Mouse (Mus musculus) right cerebral cortex, adult 2 months (tissue): ENCODE data around the gene Ctrl.
"Not testable (repeated sequence)": the region's sequence is repeated elsewhere in the genome, so short reads cannot be mapped to it uniquely, and the experiment has no call there.

ENCODE experiments used
- DNase-seq, 2 experiments: peaks; one replicate each; pipeline ENCODE4 v3.0.0; 2021 to 2022; ENCODE audit warnings: low spot score in 2 of 2

The Ctrl gene

DNA sequence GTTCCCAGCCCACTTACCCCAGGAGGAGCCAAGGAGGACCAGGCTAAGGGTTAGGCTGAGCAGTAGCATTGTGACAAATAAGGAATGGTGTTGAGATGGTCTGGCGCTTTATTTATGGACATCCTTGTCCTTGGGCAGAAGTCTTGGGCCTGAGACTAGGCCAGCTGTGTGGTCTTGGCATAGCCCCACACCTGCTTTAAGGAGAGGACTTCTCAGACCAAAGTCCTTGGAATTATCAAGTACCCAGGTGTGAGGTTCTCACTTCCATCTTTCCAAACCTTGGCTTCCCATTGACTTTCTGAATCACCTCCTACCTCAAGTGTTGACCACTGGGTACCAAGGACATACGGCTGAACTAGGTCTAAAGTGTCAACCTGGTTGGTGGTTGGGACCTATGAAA is at the start of gene Ctrl:
Gene Ctrl, minus strand, starts transcription at position 101 of the 400 bp plus-strand sequence.
- DNase-seq: no peak

- not testable (repeated sequence) for DNase-seq
Measured at GRCm38 (mm10) chr8:105983406-105983805, 49.7 kb upstream of the Ctrl start.

- no peak for DNase-seq
Measured at GRCm38 (mm10) chr8:105981146-105981545, 47.5 kb upstream of the Ctrl start.

- DNase-seq: no peak
Measured at GRCm38 (mm10) chr8:105979325-105979724, 45.7 kb upstream of the Ctrl start, which contains the start of gene Dpep3. TSS of gene Dpep3 (minus strand) at chr8:105979429.

- no peak for DNase-seq
Measured at GRCm38 (mm10) chr8:105975363-105975762, 41.7 kb upstream of the Ctrl start.

DNA sequence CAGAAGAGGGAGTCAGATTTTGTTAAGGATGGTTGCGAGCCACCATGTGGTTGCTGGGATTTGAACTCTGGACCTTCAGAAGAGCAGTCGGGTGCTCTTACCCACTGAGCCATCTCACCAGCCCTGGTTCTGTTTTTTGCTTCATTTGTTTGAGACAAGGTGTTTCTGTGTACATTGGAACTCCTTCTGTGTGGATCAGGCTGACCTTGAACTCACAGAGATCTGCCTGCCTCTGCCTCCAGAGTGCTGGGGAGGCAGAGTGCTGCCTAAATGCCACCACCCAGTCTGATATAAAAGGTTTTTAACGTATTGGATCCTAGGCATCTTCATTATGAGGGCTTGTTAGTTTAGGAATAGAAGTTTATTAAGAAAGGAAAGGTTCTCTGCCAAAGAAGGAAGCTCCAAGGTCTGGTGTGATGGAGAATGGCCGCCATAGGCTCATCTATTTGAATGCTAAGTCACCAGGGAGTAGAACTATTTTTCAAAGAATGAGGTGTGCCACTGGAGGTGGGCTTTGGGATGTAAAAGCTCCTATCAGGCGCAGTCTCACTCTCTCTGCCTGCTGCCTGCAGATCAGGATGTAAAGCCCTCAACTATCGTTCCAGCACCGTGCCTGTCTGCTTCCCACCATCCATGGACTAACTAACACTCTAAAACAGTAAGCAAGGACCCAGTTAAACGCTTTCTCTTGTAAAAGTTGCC is 37.5 kb upstream of the Ctrl start:
- DNase-seq: no peak

DNA sequence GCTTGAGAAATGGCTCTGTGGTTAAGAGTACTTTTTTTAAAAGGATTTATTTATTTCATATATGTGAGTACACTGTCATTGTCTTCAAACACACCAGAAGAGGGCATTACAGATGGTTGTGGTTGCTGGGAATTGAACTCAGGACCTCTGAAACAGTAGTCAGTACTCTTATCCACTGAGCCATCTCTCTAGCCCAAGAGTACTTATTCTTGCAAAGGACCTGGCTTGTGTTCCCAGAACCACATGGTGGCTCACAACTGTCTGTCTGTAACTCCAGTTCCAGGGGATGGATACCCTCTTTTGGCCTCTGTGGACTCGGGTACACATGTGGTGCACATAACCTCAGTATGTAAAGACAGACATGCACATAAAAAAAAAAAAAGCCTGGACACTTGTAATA is 35.7 kb upstream of the Ctrl start:
- DNase-seq: no peak

DNA sequence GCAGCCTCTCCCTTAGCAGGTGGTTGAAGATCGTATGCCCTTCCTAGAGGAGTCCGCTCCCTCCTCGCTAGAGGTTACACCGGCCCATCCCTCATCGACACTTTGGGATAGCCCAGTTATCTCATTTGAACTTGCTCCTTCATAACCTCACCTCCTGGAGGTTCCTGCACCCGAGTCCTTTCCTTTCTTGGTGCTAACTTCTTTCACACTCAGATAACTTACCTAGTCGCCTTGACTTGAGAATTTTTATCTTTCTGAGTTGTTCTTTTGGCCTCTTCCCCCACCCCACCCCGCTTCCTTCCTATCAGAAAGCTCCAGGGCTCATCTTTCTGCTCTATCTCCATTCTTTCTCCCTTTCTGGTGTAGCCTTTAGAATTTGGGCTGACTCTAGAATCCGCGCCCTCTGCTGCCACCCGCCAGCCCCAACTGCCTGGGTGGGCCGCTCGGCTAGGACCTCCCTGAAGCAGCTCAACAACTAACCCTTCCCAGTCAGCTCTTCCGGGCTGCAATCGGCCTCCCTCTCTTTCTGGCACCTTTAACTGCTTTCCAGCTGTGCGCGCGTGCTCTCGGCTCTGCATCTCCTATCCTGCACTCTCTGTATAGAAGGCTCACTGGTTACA is 33.1 kb upstream of the Ctrl start:
- DNase-seq: no peak

DNA sequence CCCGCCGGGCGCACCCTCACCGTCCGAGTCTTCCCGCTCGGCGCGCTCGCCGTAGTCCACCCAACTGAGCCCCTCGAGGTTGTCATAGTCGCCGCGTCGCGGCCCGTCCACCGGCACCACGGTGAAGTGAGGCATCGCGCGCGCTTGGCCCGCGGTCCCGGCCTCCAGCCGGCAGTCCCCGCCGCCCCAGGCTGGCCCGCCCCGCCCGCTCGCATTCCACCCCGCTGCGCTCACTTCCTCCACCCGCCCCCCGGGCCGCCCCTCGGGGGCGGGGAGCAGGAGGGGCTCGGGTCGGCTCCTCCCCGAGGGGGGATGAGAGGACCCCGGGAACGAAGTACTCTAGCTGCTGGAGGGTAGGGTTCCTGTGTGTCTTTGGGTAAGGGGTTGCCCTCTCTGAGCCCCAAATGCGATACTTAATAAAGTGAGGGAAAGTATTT is 32.3 kb upstream of the Ctrl start, which contains the start of gene Slc12a4:
Gene Slc12a4, minus strand, starts transcription at position 193 of the 437 bp plus-strand sequence.
- peak in 1 of 2 experiments; percentile 28 for DNase-seq

- no peak for DNase-seq
Measured at GRCm38 (mm10) chr8:105965266-105965904, 31.7 kb upstream of the Ctrl start.

DNA sequence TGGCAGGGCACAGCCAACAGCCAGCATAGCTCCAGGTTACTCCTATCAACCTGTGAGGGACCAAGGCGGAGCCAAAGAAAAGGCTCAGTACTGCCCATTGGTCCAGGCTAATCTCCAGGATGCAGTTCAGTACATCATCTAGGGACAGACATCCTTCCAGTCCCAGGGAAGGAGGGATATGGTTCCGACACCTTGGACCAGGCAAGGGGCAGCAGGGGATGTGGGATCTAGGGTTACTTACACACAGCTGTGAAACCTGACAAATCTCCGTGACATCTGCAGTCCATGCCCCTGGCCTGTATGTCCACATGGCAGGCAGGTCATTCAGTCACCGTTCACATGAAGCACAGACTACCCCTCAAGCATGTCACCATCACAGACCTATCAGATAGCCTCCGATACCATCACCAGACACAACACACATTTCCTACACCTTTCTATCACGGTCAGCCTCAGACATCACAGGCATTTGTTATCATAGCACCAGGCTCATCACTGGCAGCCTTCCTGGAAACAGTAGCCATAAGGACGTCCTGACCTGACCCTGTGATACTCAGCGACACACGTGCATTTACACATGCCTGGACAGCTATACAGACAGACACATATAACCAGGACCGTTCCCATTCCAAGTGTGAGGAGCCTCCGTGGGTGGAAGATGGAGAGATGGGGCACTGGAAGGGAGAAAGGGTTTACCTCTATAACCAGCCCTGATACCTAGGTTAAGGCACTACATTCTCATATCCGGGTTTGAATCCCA is 31.0 kb upstream of the Ctrl start:
- no peak for DNase-seq

DNA sequence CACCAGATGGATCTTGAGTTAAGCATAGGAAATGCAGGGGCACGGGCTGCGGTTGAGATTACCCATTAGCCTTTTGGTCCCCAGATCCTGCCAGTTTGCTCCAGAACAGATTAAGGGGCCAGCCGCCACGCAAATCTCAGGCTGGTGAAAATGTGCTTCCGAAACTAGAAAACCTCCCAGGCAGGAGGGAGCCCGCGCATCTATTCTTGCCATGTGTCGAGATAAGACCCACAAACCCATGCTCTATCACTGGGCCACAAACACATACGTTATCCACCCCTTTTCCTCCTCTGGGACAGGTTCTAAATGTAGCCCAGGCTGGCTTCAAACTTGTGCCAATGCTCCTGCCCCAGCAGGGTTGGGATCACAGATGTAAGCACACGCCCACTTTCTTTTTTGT is 27.9 kb upstream of the Ctrl start:
- DNase-seq: no peak

DNA sequence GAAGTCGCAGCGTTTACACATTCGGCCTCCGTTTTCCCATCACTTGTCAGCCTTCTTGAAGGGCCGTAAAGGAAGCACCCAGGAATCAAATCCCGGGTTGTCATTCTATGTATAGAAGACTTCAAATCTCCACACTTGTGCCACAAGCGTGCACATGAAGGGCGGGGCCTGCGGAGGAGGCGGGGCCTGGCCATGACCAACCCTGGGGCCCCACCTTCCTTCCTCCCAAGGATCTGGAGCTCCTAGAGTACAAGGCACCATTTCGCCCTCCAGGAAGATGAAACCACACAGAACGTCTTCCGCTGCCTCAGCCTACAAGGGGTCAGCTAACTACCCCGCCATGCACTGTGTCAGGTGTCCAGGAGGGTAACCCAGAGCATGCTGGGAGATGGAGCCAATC is 27.4 kb upstream of the Ctrl start:
- no peak for DNase-seq

DNA sequence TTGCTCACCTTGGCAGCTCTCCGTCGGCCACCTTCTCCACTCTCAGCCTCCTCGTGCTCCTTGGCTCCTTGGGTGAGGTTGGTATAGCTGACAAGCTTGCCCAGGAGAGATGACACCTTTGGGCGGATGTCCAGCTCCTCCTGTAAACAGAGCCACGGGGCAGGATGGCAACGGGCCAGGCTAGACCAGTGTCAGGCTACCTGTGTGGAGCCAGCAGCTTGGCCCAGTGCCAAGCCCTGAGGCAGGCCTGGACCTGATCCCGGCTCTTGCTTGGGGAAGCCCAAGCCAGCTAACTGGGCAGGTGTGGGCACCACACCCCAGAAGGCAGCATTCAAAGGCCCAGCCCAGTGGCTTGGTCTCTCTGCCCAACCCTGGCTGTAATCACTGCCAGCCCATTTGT is 25.7 kb upstream of the Ctrl start:
- DNase-seq: no peak

DNA sequence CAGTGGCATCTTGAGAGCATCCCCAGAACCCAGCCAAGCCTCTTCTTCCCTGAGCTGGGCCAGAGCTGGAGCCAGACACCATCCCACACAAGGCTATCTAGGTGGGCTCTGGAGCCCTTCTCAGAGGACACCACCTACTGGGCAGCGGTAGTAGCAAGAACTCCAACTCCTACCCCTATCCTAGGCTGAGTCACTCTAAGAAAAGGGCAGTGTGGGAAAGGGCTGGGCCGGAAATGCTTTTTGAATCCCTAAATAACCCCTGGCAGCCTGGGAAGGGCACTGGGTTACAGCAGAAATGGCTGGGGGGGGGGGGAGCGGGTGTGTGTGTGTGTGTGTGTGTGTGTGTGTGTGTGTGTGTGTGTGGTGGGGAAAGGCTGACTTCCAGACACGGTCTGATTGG is 24.2 kb upstream of the Ctrl start:
- no peak for DNase-seq

DNA sequence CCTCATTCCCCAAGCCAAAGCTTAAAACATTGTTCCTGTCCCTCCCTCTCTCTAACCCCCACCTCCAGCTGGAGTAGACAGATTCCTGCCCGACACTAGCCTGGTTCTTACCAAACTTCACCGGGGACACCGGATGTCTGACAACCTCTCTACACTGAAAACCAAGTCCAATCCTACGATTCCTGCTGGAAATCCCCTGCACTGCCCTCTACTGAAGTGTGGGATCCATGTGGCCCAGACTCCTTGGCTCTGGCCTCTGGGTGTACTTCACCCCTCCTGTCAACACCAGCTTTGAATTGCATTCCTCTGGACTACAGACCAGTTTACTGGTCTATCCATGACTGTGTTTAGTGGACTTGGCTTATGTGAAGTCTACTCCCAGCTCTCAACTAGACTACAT is 22.9 kb upstream of the Ctrl start:
- DNase-seq: no peak

DNA sequence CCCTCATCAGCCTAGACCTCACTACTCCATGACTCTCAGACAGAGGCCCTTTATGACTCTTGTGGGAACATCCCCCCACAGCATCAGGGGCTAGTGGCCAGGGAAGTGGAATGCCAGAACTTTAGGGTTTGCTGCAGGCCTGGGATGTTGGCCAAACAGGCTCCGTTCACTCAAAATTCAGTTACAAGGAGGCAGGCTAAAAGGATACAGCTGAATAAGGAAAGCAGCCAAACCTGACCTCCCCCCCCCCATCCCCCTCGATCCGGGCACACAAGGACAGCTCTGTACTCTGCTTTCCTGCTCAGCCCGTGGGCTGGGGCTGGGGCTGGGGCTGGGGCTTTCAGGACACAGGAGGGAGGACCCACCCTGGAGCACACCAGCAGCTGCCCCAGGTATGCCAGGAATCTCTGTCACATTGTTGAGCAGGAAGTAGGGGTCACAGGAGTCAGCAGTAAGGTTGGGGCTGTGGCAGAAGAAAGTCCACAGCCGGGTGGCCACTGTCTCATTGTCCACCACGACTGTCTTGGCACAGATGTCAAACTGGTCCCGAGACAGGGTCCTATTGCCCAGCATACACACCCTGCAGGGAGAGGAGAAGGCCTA is 17.5 kb upstream of the Ctrl start:
- DNase-seq: peak in 1 of 2 experiments; percentile 43

- DNase-seq: peak; percentile 58 to 65
Measured at GRCm38 (mm10) chr8:105949350-105949749, 15.7 kb upstream of the Ctrl start.

- DNase-seq: peak in 1 of 2 experiments; percentile 36
Measured at GRCm38 (mm10) chr8:105943321-105943739, 9.7 kb upstream of the Ctrl start, which contains the start of gene Lcat. TSS of gene Lcat (minus strand) at chr8:105943382.

DNA sequence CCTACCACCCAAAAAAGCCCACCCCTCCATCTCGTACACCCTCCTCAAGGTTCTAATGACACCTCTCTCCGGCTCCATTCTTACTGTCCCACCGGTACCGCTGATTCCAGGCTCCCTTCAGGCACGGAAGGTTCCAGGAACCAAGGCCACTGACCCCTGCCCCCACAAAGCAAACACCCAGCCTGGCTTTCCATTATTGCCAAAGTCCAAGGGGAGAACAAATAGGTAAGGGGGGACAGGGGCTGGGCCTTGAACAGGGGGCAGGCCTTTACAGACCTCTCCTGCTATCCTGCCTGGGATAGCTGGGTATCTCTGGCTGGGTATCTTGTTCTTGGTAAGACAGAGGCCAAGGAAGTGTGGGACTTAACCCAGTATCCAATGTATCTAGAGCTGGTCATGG is 8.9 kb upstream of the Ctrl start:
- no peak for DNase-seq

- DNase-seq: no peak
Measured at GRCm38 (mm10) chr8:105942026-105942425, 8.4 kb upstream of the Ctrl start.

- peak; percentile 26 to 44 for DNase-seq
Measured at GRCm38 (mm10) chr8:105938306-105938669, 4.6 kb upstream of the Ctrl start, which contains the start of gene Psmb10. TSS of gene Psmb10 (minus strand) at chr8:105938444.
